Mouse (Mus musculus): ENCODE results near the gene Qrfp.

DNA sequence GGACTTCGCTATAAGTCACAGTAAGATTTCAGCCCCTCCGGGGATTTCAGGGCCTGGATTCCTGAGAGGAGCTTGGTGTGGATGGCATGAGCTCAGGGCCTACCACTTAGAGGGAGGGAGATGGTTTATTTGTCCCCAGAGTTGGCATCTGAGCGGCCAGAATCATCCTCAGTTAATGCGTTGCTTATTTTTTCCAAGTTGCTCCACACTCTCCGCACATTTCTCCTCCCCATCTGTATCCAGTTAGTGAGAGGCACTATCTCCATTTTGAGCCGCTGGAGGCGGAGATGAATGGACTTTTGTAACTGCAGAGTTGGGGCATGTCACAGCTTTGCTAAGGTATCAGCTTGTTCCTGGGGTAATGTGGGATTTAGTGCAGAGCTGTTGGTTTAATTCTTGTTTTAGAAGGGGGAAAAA lies 49.3 kb downstream of the Qrfp start:
- TF ChIP-seq CTCF (IDR thresholded peaks at IDR 0.05; ENCODE audit: low read depth, low read length) (no peak), POLR2A (IDR thresholded peaks at IDR 0.05; ENCODE audit: borderline replicate concordance, low read depth, low read length) (no peak)

All from bone marrow macrophage, adult 2 months (primary cell).